Mouse (Mus musculus) heart, embryonic 11.5 days (tissue): ENCODE results near the gene Pcca. TPM values are rescaled to one million over a fixed set of nuclear protein-coding genes. Genes with fewer than 3 reads are reported as not detected.

ENCODE experiments used
- ATAC-seq: fragments of 200-750 bp; cut with Nextera tagmentation; replicated peaks from 2 replicates; pipeline ENCODE4 v1.8.0; 2017; ENCODE audit warnings: moderate library complexity; ENCODE audit not compliant: insufficient number of reproducible peaks, low FRiP score, low TSS enrichment
- H3K27ac ChIP-seq: fragments of 300-500 bp; sonication (generic); 2 replicates; pipeline ENCODE4 v1.5.1; 2014; ENCODE audit warnings: mild to moderate bottlenecking, low read depth, low read length
- H3K27me3 ChIP-seq: fragments of 300-500 bp; sonication (generic); 2 replicates; pipeline ENCODE4 v1.6.1; 2014; ENCODE audit warnings: mild to moderate bottlenecking, low read length, mixed read lengths; ENCODE audit not compliant: control insufficient read depth, insufficient read depth
- H3K36me3 ChIP-seq: fragments of 300-500 bp; sonication (generic); 2 replicates; pipeline ENCODE4 v1.6.1; 2014; ENCODE audit warnings: mild to moderate bottlenecking, low read length, moderate library complexity, mixed read lengths; ENCODE audit not compliant: control insufficient read depth, insufficient read depth
- H3K4me1 ChIP-seq: fragments of 300-500 bp; sonication (generic); 2 replicates; pipeline ENCODE4 v1.6.1; 2014; ENCODE audit warnings: low read length; ENCODE audit not compliant: control insufficient read depth, insufficient read depth
- H3K4me2 ChIP-seq: fragments of 300-500 bp; sonication (generic); 2 replicates; pipeline ENCODE4 v1.6.1; 2014; ENCODE audit warnings: mild to moderate bottlenecking, moderate library complexity
- H3K4me3 ChIP-seq: fragments of 300-500 bp; sonication (generic); 2 replicates; pipeline ENCODE4 v1.5.1; 2014; ENCODE audit warnings: low read depth, low read length
- H3K9ac ChIP-seq: fragments of 300-500 bp; sonication (generic); 2 replicates; pipeline ENCODE4 v1.6.1; 2014; ENCODE audit warnings: mild to moderate bottlenecking, low read depth, low read length, moderate library complexity
- H3K9me3 ChIP-seq: fragments of 300-500 bp; sonication (generic); replicated peaks from 2 replicates; pipeline ENCODE4 v1.6.1; 2016; ENCODE audit warnings: low read length; ENCODE audit not compliant: control insufficient read depth
- WGBS: fragments of 180-500 bp; shearing (Covaris S2); extraction: QIAGEN DNeasy Blood & Tissue Kit; methylation state at CpG from one replicate; pipeline ENCODE4 v1.1.7; 2014; ENCODE audit not compliant: insufficient replicate concordance; 5-methylcytosine and 5-hydroxymethylcytosine counted together
- polyA plus RNA-seq: library from polyadenylated mRNA; unstranded; fragments of >200 nt; fragmentation: Nextera tagmentation; extraction: Ambion mirVana; gene quantifications from 2 replicates; pipeline ENCODE4 v1.2.1, GENCODE M21; 2014

Gene Pcca
- polyA plus RNA-seq, 1 experiment from 2014 or later = 24.9 TPM

DNA sequence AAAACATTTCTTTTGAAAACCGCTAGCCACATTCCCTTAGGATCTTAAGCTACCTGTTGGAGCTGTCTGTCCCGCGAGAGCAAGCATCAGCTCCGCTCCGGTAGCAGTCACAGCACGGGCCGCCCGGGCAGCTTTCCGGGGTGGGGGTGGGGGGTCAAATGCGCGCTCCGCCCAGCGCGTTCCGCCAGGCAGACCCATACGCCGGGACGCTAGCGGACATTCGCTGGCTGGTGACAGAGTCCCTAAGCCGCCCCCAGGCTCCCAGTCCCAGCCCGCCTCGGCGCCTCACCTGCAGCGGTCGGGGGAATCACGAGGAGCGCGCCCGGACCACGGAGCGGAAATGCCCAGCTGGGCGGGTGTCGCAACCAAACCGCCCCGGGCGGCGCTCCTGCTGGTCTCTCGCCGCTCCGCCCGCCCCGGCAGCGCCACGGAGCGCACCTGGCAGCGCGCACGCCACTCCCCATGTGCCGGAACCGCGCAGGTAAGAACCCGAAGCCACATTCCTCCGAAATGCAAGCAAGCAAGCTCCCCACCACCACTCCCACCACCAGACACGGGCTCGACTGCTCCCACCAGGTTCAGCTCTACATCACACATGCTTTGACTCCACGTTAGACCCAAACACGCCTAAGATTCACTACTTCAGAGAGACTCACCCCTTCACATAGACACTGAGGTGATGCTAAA is 378.8 kb downstream of the Pcca start:
- peak overlapping the region; percentile 76 for H3K4me3 ChIP-seq
- no peaks in the 10 kb centered on the region for H3K27me3 ChIP-seq
- peak overlapping the region; percentile 83 for H3K9ac ChIP-seq
- no peaks in the 10 kb centered on the region for H3K36me3 ChIP-seq
- H3K9me3 ChIP-seq = no peaks in the 10 kb centered on the region
- no peaks in the 10 kb centered on the region for H3K4me1 ChIP-seq
- ATAC-seq = peak; percentile 80
- under 1% methylated on average over 58 of the region's 58 CpGs for WGBS
- peak overlapping the region; percentile 80 for H3K4me2 ChIP-seq
- no peak overlapping the region for H3K27ac ChIP-seq

DNA sequence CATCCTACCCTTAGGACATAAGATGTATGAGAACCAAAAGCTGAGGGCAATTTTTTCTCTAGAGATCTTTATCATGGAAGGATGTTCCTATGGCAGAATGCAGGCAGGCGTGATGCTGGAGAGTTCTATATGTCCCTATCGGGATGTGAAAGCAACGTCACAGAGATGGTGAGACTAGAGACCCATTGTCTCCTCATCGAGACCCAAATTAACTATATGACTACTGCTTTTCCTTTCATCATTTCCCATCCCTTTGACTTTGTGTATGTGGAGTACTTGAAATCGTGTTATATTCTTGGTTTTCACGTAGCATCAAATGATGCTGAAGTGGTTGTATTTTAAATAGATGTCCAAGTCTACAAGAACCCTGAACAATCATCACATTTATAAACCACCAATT is 379.5 kb downstream of the Pcca start, which contains the start of gene Ggact:
Gene Ggact (minus strand): TSS at position 101 of the 400 bp plus-strand sequence.
- no peaks in the 10 kb centered on the region for H3K27me3 ChIP-seq
- 75% methylated on average over 6 of the region's 6 CpGs for WGBS
- H3K27ac ChIP-seq = no peak within 1 kb of the TSS
- peak within 1 kb of the TSS; percentile 76 for H3K4me3 ChIP-seq
- peak within 1 kb of the TSS; percentile 80 for H3K4me2 ChIP-seq
- peak within 1 kb of the TSS; percentile 83 for H3K9ac ChIP-seq
- no peak for ATAC-seq
- H3K9me3 ChIP-seq = no peaks in the 10 kb centered on the region
- no peaks in the 10 kb centered on the region for H3K4me1 ChIP-seq
- H3K36me3 ChIP-seq = no peaks in the 10 kb centered on the region

DNA sequence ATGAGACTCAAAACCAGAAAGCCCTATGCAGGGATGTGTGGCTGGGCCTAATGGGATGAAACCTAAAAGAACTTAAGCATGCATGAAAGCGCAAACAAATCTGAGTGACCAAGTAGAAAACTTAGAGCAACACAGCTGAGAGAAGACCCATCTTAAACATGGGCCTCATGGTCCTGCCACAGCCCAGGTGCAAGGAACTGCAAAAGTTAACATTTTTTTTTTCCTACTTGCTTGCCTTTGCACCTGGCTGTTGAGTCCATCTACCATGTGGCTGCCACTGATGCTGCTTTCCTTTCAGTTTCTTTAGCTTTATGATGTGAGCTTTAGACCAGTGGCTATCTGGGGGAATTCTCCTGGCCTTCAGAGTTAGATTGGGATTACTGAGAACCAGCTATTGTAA is 383.6 kb downstream of the Pcca start:
- WGBS = 87% methylated on average over 1 of the region's 1 CpGs
- Histone ChIP-seq H3K36me3 (no peaks in the 10 kb centered on the region; the same call in 1 of the 2 replicates), H3K27me3 (no peaks in the 10 kb centered on the region), H3K4me2 (no peak overlapping the region), H3K4me1 (no peaks in the 10 kb centered on the region), H3K9ac (no peak overlapping the region), H3K27ac (no peak overlapping the region), H3K4me3 (no peak overlapping the region), H3K9me3 (no peaks in the 10 kb centered on the region)
- no peak for ATAC-seq

DNA sequence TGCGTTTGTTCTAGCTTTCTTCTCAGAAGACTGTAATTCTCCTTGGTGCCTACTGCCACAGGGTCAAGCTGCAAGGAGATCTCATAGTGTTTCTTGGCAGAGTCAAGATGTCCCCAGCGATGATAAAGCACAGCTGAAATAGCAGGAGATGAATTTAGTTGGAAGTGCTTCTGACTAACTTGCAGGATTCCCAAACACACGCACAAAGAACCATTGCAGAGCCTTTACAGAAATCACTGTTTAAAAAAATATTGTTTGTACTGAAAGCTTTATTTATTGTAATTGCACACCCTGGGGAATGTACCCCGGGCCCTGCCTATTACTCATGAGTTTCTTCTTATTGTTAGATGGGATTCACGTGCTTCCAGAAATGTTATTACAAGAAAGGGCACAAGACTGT is 385.9 kb downstream of the Pcca start:
- Histone ChIP-seq H3K36me3 (no peaks in the 10 kb centered on the region; the same call in 1 of the 2 replicates), H3K27me3 (no peaks in the 10 kb centered on the region), H3K4me3 (no peak overlapping the region), H3K9me3 (no peaks in the 10 kb centered on the region), H3K27ac (no peak overlapping the region), H3K4me1 (no peaks in the 10 kb centered on the region), H3K4me2 (no peak overlapping the region), H3K9ac (no peak overlapping the region)
- WGBS = 73% methylated on average over 5 of the region's 5 CpGs
- no peak for ATAC-seq

DNA sequence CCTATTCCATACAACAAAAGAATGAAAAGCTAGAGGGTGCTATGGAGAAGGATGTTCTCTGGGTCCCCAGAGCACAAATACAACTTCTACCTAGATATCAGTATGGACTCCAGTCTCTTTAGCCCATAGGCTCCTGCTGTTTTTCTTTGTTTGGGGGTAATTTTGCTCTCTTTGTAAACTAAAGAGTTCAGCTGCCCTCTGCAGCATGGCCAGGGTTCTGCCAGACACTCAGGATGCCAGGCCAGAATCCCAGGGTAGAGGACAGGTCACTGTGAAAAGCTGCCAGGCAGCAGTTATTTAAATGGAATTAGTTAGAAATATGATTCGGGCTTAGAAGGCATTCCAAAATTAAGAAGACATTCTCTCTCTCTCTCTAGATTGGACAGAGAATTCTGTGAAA is 402.3 kb downstream of the Pcca start:
- H3K27ac ChIP-seq = no peak overlapping the region
- 81% methylated on average over 1 of the region's 1 CpGs for WGBS

More for the DNA sequence above, 402.3 kb downstream of the Pcca start:
- Histone ChIP-seq H3K4me1 (no peaks in the 10 kb centered on the region), H3K9ac (no peak overlapping the region), H3K4me3 (no peak overlapping the region), H3K36me3 (no peaks in the 10 kb centered on the region; the same call in 1 of the 2 replicates), H3K4me2 (no peak overlapping the region), H3K27me3 (no peaks in the 10 kb centered on the region), H3K9me3 (no peaks in the 10 kb centered on the region)
- ATAC-seq = no peak

Other genes starting within 250 kb of the Pcca start
- gene Gm5089, start 83.2 kb upstream of the Pcca start, polyA plus RNA-seq = not detected in 2 replicates
- 0.16 TPM in 1 of 2 replicates, not detected in the other for gene Zic5, start 68.6 kb upstream of the Pcca start, polyA plus RNA-seq
- gene Zic2, start 58.9 kb upstream of the Pcca start, polyA plus RNA-seq = 0.07 TPM in 1 of 2 replicates, not detected in the other
- gene Gm10837, start 43.7 kb upstream of the Pcca start, polyA plus RNA-seq = 0.10 TPM in 1 of 2 replicates, not detected in the other